Mouse (Mus musculus) intestine, embryonic 14.5 days (tissue): ENCODE results near the gene Gm20671. TPM values are rescaled to one million over a fixed set of nuclear protein-coding genes. Genes with fewer than 3 reads are reported as not detected.
A peak's percentile ranks its signal among the peaks of the same experiment; 100 is the strongest.
"Not testable (repeated sequence)": the region's sequence is repeated elsewhere in the genome, so short reads cannot be mapped to it uniquely, and the experiment has no call there.

ENCODE experiments used
- ATAC-seq: fragments of 200-750 bp; cut with Nextera tagmentation; replicated peaks from 2 replicates; pipeline ENCODE4 v1.8.0; 2017; ENCODE audit warnings: low read depth, moderate number of reproducible peaks, moderate TSS enrichment, moderate library complexity; ENCODE audit not compliant: low FRiP score, low TSS enrichment
- DNase-seq: peaks from one replicate; pipeline ENCODE4 v3.0.0-alpha.2; 2018; ENCODE audit warnings: low spot score
- H3K27ac ChIP-seq: fragments of 300-500 bp; sonication (generic); 2 replicates; pipeline ENCODE4 v1.5.1; 2014; ENCODE audit warnings: low read depth, mild to moderate bottlenecking, control low read depth
- H3K27me3 ChIP-seq: fragments of 300-500 bp; sonication (generic); replicated peaks from 2 replicates; pipeline ENCODE4 v1.6.1; 2014; ENCODE audit warnings: low read length, control low read depth; ENCODE audit not compliant: control insufficient read depth, insufficient read depth
- H3K36me3 ChIP-seq: fragments of 300-500 bp; sonication (generic); 2 replicates; pipeline ENCODE4 v1.6.1; 2014; ENCODE audit warnings: low read length, control low read depth; ENCODE audit not compliant: control insufficient read depth, insufficient read depth
- H3K4me1 ChIP-seq: fragments of 300-500 bp; sonication (generic); replicated peaks from 2 replicates; pipeline ENCODE4 v1.6.1; 2014; ENCODE audit warnings: low read length, control low read depth, mixed read lengths; ENCODE audit not compliant: control insufficient read depth, insufficient read depth
- H3K4me2 ChIP-seq: fragments of 300-500 bp; sonication (generic); 2 replicates; pipeline ENCODE4 v1.6.1; 2014; ENCODE audit warnings: low read length
- H3K4me3 ChIP-seq: fragments of 300-500 bp; sonication (generic); 2 replicates; pipeline ENCODE4 v1.5.1; 2014; ENCODE audit warnings: low read depth, low read length, control low read depth, mixed read lengths
- H3K9ac ChIP-seq: fragments of 300-500 bp; sonication (generic); 2 replicates; pipeline ENCODE4 v1.6.1; 2014; ENCODE audit warnings: mild to moderate bottlenecking, low read length
- H3K9me3 ChIP-seq: fragments of 300-500 bp; sonication (generic); 2 replicates; pipeline ENCODE4 v1.6.1; 2016; ENCODE audit warnings: low read length, control low read depth; ENCODE audit not compliant: control insufficient read depth
- WGBS: fragments of 180-500 bp; shearing (Covaris S2); extraction: QIAGEN DNeasy Blood & Tissue Kit; methylation state at CpG from one replicate; pipeline ENCODE4 v1.1.7; 2014; 5-methylcytosine and 5-hydroxymethylcytosine counted together
- polyA plus RNA-seq: library from polyadenylated mRNA; unstranded; fragments of >200 nt; fragmentation: Nextera tagmentation; extraction: Ambion mirVana; gene quantifications from 2 replicates; pipeline ENCODE4 v1.2.1, GENCODE M21; 2014

The Gm20671 gene
- not detected in 2 replicates for polyA plus RNA-seq

DNA sequence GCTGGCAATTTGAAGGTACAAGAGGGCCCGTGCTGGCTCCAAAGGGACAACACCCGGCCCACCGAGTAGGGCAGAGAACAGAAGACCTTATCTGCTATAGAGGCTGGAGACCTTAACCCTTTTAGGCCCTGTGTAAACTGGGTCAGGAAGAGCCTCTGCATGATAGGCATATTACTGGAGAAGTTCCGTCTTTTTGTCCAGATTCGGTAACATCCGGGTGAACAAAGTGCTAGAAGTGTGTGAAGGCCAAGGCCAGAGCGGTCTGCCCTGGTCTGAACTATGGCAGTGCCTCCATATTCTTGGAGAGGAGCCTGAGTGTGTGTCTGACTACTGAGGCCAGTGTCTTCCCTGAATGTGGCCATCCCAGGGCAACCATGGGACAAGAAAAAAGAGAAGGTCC, at the start of gene Gm20671:
Gene Gm20671, minus strand, starts transcription at position 101 of the 400 bp plus-strand sequence.
- WGBS: 94% methylated on average over 7 of the region's 7 CpGs
- no peak within 1 kb of the TSS for H3K27ac ChIP-seq
- DNase-seq (no peak), ATAC-seq (no peak)
- no peaks in the 10 kb centered on the region for H3K4me1 ChIP-seq
- no peaks in the 10 kb centered on the region for H3K27me3 ChIP-seq
- no peaks in the 10 kb centered on the region for H3K9me3 ChIP-seq
- peaks cover 66% of the 10 kb centered on the region for H3K36me3 ChIP-seq
- no peak within 1 kb of the TSS for H3K4me2 ChIP-seq
- H3K9ac ChIP-seq: no peak within 1 kb of the TSS
- H3K4me3 ChIP-seq: no peak within 1 kb of the TSS

DNA sequence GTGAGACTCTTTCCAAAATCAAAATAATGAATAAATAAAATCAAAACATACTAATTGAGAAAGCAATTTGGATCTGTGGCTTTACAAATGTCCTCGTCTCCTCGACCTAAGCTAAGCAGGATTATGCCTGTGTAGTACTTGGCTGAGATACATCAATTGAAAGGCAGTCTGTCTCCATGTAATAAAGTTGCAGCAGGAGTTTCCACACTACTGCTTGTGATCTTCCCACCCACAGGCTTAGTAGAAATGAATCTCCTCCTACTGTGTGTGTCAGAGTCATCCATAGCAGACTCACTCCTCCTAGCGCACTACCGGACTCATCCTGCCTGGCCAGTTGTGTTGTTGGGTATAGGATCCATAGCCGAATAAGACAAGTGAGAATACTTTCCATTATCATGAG, 45.4 kb upstream of the Gm20671 start:
- Histone ChIP-seq H3K4me1 (no peaks in the 10 kb centered on the region), H3K9me3 (no peaks in the 10 kb centered on the region), H3K4me2 (no peak overlapping the region), H3K27me3 (no peaks in the 10 kb centered on the region), H3K4me3 (no peak overlapping the region), H3K27ac (no peak overlapping the region), H3K9ac (no peak overlapping the region), H3K36me3 (peaks cover 76% of the 10 kb centered on the region)
- ATAC-seq: no peak
- no peak for DNase-seq
- 96% methylated on average over 5 of the region's 5 CpGs for WGBS

DNA sequence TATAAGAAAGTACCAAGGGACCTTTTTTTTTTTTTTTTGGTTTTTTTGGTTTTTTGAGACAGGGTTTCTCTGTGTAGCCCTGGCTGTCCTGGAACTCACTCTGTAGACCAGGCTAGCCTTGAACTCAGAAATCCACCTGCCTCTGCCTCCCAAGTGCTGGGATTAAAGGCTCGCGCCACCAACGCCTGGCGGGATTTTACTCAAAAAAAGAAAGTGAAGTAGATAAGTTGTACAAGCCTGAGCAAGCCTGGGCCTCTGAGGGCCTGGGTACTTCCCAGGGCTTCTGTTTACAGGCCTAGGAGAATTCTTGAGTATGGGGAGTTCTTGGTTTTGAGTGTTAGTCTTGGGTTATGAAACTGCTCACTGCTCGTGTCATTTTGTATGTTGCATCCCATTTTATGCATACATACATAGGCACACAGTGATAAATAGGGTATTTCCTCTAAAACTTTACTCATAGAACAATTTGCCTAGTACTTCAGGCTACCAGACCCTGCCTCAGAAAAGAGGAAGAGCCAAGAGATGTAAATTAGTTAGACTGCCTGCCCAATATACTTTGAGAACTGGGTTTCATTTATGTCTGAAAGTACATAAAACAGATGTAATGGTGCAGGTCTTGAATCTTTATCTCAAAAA, 42.6 kb upstream of the Gm20671 start:
- 94% methylated on average over 5 of the region's 5 CpGs for WGBS
- DNase-seq (no peak), ATAC-seq (no peak)
- no peaks in the 10 kb centered on the region for H3K9me3 ChIP-seq
- H3K27ac ChIP-seq: no peak overlapping the region
- H3K4me1 ChIP-seq: peaks cover 2% of the 10 kb centered on the region
- no peaks in the 10 kb centered on the region for H3K27me3 ChIP-seq
- no peak overlapping the region for H3K4me2 ChIP-seq
- H3K36me3 ChIP-seq: peaks cover 54% of the 10 kb centered on the region
- H3K9ac ChIP-seq: no peak overlapping the region
- no peak overlapping the region for H3K4me3 ChIP-seq

DNA sequence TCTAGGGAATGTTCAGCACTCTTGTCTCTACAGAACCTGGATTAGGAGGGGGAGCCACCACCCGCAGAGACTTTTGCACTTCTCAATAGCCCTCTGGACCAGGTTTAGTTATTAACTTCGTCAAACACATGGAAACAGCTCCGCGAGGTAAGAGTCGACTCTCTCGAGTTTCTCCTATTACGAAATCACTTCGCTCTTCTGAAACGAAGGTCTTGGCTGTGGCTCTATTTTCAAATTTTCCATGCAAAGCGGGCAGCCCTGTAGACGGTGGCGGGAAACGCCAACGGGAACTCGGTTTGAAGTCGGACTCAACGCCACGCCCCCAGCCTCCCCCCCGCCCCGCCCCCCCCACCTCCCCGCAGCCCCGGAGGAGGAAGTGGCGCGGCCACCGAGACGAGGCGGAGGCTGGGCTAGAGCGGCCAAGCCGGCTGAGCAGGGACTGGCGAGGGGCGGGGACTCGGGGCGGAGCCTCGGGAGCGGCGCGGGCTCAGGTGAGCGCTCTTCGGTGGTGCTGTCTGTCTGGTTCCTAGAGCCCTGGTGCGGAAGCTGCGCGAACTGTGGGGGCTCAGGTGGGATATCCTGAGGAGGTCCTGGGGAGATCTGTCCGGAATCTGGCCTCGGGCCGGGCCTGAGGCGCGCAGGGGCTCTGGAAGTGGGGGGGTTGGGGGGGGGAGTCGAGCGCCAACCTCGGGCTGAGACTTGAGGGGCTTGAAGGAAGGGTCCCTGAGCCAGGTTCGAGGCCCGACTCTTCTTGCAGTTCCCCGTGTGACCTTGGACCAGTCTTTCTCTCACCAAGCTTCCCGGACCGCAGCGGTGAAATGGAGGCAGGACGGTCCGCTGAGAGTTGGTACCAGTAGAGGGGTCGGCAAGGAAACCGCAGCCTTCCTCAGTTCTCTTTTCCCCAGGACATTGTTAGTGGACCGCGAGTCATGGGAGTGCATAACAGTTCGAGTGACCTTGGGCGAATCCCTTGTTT, 36.6 kb upstream of the Gm20671 start, which contains the start of gene Depdc5:
Gene Depdc5, plus strand, starts transcription at position 449 of the 976 bp plus-strand sequence.
- Histone ChIP-seq H3K27me3 (no peaks in the 10 kb centered on the region), H3K9ac (peak within 1 kb of the TSS; percentile 53), H3K4me2 (peak within 1 kb of the TSS; percentile 78), H3K4me1 (peaks cover 7% of the 10 kb centered on the region), H3K9me3 (no peaks in the 10 kb centered on the region), H3K4me3 (peak within 1 kb of the TSS; percentile 50), H3K36me3 (peaks cover 13% of the 10 kb centered on the region), H3K27ac (peak within 1 kb of the TSS; percentile 83)
- WGBS: 1% methylated on average over 63 of the region's 64 CpGs
- DNase-seq (peak; percentile 96), ATAC-seq (peak; percentile 97)

GRCm38 (mm10) chr5:32862469-32863132, 35.7 kb upstream of the Gm20671 start:
- peak overlapping the region; percentile 49; the same call in 1 of the 2 replicates for H3K9ac ChIP-seq
- peak overlapping the region; percentile 83; the same call in 1 of the 2 replicates for H3K27ac ChIP-seq
- H3K9me3 ChIP-seq: no peaks in the 10 kb centered on the region
- ATAC-seq (no peak), DNase-seq (no peak)
- H3K27me3 ChIP-seq: no peaks in the 10 kb centered on the region
- H3K4me1 ChIP-seq: peaks cover 7% of the 10 kb centered on the region
- H3K4me2 ChIP-seq: peak overlapping the region; percentile 61
- peak overlapping the region; percentile 50 for H3K4me3 ChIP-seq
- peaks cover 4% of the 10 kb centered on the region; the same call in 1 of the 2 replicates for H3K36me3 ChIP-seq
- WGBS: 60% methylated on average over 6 of the region's 6 CpGs

DNA sequence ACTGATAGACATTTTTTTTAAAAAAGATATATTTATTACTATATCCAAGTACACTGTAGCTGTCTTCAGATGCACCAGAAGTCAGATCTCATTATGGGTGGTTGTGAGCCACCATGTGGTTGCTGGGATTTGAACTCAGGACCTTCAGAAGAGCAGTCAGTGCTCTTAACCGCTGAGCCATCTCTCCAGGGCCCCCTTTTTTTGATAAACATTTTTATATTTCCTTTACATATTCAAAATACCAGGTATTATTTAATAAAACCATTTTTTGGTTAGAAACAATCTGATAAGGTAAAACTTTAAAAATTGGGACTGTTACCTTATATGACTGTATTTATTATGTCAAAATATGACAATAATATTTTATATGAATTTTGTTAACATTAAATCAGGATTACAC, 34.2 kb upstream of the Gm20671 start:
- Histone ChIP-seq H3K4me3 (no peak overlapping the region), H3K4me1 (peaks cover 7% of the 10 kb centered on the region), H3K27me3 (no peaks in the 10 kb centered on the region), H3K9ac (no peak overlapping the region), H3K9me3 (no peaks in the 10 kb centered on the region), H3K27ac (no peak overlapping the region), H3K4me2 (no peak overlapping the region), H3K36me3 (no peaks in the 10 kb centered on the region)
- 90% methylated on average over 1 of the region's 1 CpGs for WGBS
- ATAC-seq (no peak), DNase-seq (no peak)

- Histone ChIP-seq H3K9ac (peak overlapping the region; percentile 31), H3K27ac (no peak overlapping the region; the same call in 1 of the 2 replicates)
- 4% methylated on average over 6 of the region's 6 CpGs for WGBS
Measured at GRCm38 (mm10) chr5:32857781-32858220, 30.9 kb upstream of the Gm20671 start.

GRCm38 (mm10) chr5:32855274-32855673, 28.4 kb upstream of the Gm20671 start:
- H3K9me3 ChIP-seq, H3K27ac ChIP-seq, H3K4me3 ChIP-seq, ATAC-seq, H3K4me2 ChIP-seq, H3K27me3 ChIP-seq, DNase-seq, H3K9ac ChIP-seq, H3K36me3 ChIP-seq: not testable (repeated sequence)
- WGBS: 93% methylated on average over 2 of the region's 3 CpGs
- H3K4me1 ChIP-seq: peaks cover 23% of the 10 kb centered on the region

More at GRCm38 (mm10) chr5:32857781-32858220, 30.9 kb upstream of the Gm20671 start:
- H3K4me3 ChIP-seq: peak overlapping the region; percentile 42
- H3K27me3 ChIP-seq: no peaks in the 10 kb centered on the region
- peak overlapping the region; percentile 52 for H3K4me2 ChIP-seq
- no peaks in the 10 kb centered on the region for H3K36me3 ChIP-seq
- ATAC-seq (no peak), DNase-seq (peak; percentile 60)
- H3K9me3 ChIP-seq: no peaks in the 10 kb centered on the region
- 0 out of 2 replicates have a peak, but pooled peaks cover 9% of the 10 kb centered on the region for H3K4me1 ChIP-seq
